Mouse (Mus musculus) C3H10T1/2 (cell line): ENCODE results near the gene Wdr78. TPM values are rescaled to one million over a fixed set of nuclear protein-coding genes. Genes with fewer than 3 reads are reported as not detected.

Experiments
- polyA plus RNA-seq, 2 experiments: library from polyadenylated mRNA; unstranded; fragments of >200 nt; fragmentation: generic; extraction: Trizol; gene quantifications; one replicate each; pipeline ENCODE4 v1.2.1; 2012; ENCODE audit warnings: missing spikeins in 2 of 2

Wdr78 gene
- 1 to 10 TPM in 1 of 2 experiments, under 1 TPM in 1; 0.15 to 1.1 TPM for polyA plus RNA-seq

DNA sequence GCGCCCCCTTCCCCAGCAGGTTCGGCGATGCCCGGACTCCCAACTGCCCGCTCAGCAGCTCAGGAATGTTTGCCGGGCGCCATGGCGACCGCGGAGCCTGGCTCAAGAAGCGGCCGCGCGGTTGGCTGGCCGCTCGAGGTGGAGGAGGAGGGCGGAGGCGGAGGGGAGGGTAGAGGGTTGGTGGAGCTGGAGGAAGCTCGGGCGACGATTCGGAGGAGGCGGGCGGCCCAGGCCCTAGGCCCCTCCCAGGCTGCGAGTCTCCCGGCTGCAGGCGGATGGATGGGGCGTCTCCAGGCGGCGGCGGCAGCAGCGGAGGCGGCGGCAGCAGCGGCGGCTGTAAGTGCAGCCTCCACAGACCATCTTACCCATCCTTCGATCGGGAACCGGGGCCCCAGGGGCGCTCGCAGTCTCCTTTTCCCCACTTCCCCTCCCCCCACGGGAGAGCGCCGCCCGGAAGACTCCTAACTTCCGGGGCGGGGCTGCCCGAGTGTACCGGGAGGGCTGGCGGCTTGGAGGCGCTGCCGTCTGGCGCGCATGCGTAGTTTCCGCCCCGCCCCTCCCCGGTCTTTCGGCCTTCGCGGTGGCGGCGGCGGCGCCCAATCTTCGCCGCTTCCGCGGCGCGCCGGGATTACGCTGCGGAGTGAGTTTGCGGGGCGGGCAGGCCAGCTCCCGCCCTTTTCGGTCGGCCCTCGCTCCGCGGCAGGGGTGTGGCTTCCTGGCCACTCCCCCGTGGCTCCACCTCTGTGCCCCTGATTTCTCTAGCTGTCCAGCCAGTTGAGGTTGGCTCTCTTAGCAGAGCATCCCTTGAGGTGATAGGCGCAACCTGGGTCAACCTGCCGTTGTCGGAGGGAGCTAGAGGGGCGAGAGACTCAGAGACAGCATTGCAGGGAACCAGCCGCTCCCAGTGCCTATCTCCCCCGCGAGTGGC is at the start of gene Wdr78, which contains the start of gene Mier1:
Gene Wdr78 (minus strand): TSS at position 372 of the 928 bp plus-strand sequence.
Gene Mier1 (plus strand): TSS at position 207 of the 928 bp plus-strand sequence.

GRCm38 (mm10) chr4:103026621-103027020 is 87.7 kb downstream of the Wdr78 start, which contains the start of gene Insl5:
TSS of gene Insl5 (minus strand) at chr4:103026842.

Other genes with a start within 250 kb of the Wdr78 start
- not detected for gene Tctex1d1, start 135.9 kb downstream of the Wdr78 start, polyA plus RNA-seq
- gene Insl5, start 87.7 kb downstream of the Wdr78 start, polyA plus RNA-seq, result under 1 TPM in 1 of 2 experiments, not detected in 1; 0.30 TPM
- gene Mier1, start 165 bp downstream of the Wdr78 start, polyA plus RNA-seq, result 1 to 10 TPM; 1.6 to 7.5 TPM
- gene Slc35d1, start 100.6 kb upstream of the Wdr78 start, polyA plus RNA-seq, result 1 to 10 TPM; 1.2 to 3.0 TPM
- not detected for gene 4921539E11Rik, start 176.3 kb upstream of the Wdr78 start, polyA plus RNA-seq
- gene Oma1, start 199.3 kb upstream of the Wdr78 start, polyA plus RNA-seq, result 1 to 10 TPM; 1.7 to 7.9 TPM